In genomic region chr2:38479541-38479940, GRCm38 (mm10) we compare ENCODE assay signal across 24 mouse cellular contexts.
"Had no signal": no experiment of that assay in that cellular context is flagged by ENCODE, and none has a peak within 500 bp of the region (broad histone marks: within the 10 kb centered on the region; RNA-seq: fewer than 3 reads in every experiment).

No protein-coding gene starts in this region.

- H3K9me3 ChIP-seq: heart, embryonic 15.5 days; hindbrain, embryonic 10.5 days; hindbrain, embryonic 13.5 days; hindbrain, embryonic 15.5 days; limb, embryonic 13.5 days; limb, embryonic 15.5 days; liver, embryonic 12.5 days had no signal

- ATAC-seq: hindbrain, postnatal 0 days; intestine, embryonic 16.5 days; liver, embryonic 12.5 days had no signal

- H3K4me2 ChIP-seq: heart, embryonic 11.5 days; heart, embryonic 13.5 days; heart, embryonic 15.5 days; hindbrain, embryonic 13.5 days; hindbrain, embryonic 15.5 days; limb, embryonic 13.5 days; limb, embryonic 15.5 days; liver, embryonic 12.5 days had no signal

- H3K36me3 ChIP-seq: heart, embryonic 13.5 days; heart, embryonic 15.5 days; hindbrain, embryonic 10.5 days; hindbrain, embryonic 13.5 days; hindbrain, embryonic 15.5 days; limb, embryonic 13.5 days; limb, embryonic 15.5 days; liver, embryonic 12.5 days had no signal

- H3K27me3 ChIP-seq: heart, embryonic 13.5 days; heart, embryonic 15.5 days; hindbrain, embryonic 13.5 days; hindbrain, embryonic 15.5 days; limb, embryonic 13.5 days; limb, embryonic 15.5 days; liver, embryonic 12.5 days had no signal

- DNase-seq: gastrocnemius, postnatal 14 days; gastrocnemius, postnatal 36 days; heart, adult 2 months; heart, postnatal 10 days; heart, postnatal 4 days; kidney, adult 18-20 months; kidney, adult 8-10 months; kidney, postnatal 10 days; kidney, postnatal 25 days; layer of hippocampus, adult 9-11 months; layer of hippocampus, postnatal 36 days; left cerebral cortex, postnatal 4 days had no signal

- H3K9ac ChIP-seq: heart, embryonic 13.5 days; heart, embryonic 15.5 days; hindbrain, embryonic 13.5 days; hindbrain, embryonic 15.5 days; limb, embryonic 13.5 days; limb, embryonic 15.5 days; liver, embryonic 12.5 days; liver, embryonic 14.5 days had no signal

- H3K4me1 ChIP-seq: hindbrain, embryonic 10.5 days had no signal

- H3K4me3 ChIP-seq: heart, adult 2 months; heart, embryonic 13.5 days; heart, embryonic 15.5 days; hindbrain, embryonic 10.5 days; hindbrain, embryonic 13.5 days; hindbrain, embryonic 15.5 days; limb, embryonic 13.5 days; limb, embryonic 15.5 days; liver, embryonic 12.5 days had no signal

- H3K27ac ChIP-seq: heart, adult 2 months; heart, embryonic 13.5 days; hindbrain, embryonic 10.5 days; hindbrain, embryonic 13.5 days; hindbrain, embryonic 15.5 days; hindbrain, postnatal 0 days; limb, embryonic 13.5 days; limb, embryonic 15.5 days; liver, embryonic 12.5 days; liver, embryonic 14.5 days had no signal
